Mouse (Mus musculus) skeletal muscle tissue, adult 2 months (tissue): ENCODE data around the gene C1qtnf7.

Experiments used
- DNase-seq: peaks from one replicate; pipeline ENCODE4 v3.0.0-alpha.2; 2012; ENCODE audit warnings: low read depth, low spot score

C1qtnf7 gene

GRCm38 (mm10) chr5:43515401-43515976 is at the start of gene C1qtnf7:
Gene C1qtnf7, plus strand, starts transcription at chr5:43515538.
- DNase-seq, result no peak

GRCm38 (mm10) chr5:43466762-43467161 is 48.6 kb upstream of the C1qtnf7 start:
- DNase-seq, result no peak

GRCm38 (mm10) chr5:43467214-43467613 is 48.1 kb upstream of the C1qtnf7 start:
- DNase-seq, result peak; percentile 31

DNA sequence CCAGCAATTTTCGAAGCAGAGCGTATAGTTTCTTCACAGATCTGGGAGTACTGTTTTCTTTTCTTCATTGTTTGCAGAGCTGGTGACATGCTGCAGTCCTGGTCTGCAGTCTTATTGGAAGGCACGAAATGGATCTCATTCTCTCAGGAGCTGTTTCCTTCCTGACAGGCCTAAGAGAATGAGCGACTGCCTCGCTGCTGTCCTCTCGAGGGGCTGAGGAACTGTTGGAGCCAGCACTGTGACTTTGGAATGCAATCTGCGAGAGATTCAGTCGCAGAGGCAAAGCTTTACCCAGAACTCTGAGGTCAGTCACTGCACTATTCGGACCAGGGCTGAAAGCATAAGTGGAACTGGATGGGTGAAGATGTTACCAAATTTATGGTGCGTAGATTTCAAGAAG is 46.4 kb upstream of the C1qtnf7 start:
- no peak for DNase-seq

DNA sequence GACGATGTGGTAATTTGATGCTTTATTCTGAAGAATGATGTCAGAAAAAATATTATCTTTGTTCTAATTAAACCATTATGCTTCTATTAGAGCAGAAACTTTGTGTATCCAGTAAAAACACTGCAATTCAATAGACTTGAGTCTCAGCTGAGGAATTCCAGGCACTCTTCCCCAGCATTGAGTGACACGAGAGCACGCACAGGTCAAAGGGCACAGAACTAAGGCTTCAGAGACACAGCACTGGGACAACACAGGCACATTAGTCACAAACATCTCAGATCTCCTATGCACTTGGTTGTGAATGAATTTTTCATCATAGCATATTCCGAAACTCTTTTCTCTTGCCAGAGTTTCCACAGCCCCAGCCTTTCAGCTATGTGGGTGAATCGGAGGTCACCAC is 37.4 kb upstream of the C1qtnf7 start:
- no peak for DNase-seq

- no peak for DNase-seq
Measured at GRCm38 (mm10) chr5:43480046-43480445, 35.3 kb upstream of the C1qtnf7 start.

DNA sequence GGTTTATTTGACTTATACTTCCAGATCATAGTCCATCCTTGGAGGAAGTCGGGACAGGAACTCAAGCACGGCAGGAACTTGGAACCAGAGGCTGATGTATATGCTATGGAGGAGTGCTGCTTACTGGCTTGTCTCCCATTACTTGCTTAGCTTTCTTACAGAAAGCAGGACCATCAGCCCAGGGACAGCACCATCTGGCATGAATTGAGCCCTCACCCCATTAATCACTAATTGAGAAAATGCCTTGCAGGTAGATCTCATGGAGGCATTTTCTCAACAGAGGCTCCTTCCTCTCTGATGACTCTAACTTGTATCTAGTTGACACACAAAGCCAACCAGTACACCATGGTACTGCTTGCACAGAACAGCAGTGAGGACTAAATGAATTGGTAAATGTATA is 34.6 kb upstream of the C1qtnf7 start:
- DNase-seq, result no peak

DNA sequence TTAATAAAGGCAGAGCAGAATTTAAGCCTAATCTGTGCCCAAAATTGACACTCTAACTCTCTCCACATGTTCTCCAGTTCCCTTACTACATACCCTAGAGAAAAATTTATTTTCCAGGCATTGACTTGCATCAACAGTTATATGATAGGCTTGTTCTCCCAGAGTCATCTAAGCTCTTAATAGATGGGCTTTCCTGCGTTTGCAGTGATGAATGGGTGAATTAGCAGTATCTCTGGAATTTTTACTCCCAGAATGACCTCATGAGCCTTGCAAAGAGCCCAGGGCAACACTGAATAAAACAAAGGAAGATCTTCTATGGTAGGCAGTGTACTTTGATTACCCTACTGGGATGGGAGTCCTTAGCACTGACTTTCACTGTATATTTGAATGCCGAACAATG is 33.5 kb upstream of the C1qtnf7 start:
- DNase-seq, result no peak

DNA sequence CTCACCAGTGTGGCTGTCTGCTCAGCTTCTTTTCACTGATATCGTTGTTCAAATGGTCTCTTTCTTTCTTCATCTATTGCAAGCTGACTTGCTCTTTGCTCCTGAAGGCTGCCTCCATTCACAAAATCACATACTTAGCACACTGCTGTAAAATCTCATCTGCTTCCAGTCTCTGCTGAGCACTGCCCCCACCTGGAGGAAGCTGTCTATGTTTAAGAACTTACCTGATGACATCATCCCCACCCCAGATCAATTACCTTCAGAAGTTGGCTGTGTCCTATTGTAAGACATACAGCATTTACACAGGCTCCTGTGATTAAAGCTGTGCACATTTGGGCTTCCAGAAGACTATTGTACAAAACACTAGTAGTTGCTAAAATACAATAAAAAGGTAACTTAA is 13.5 kb upstream of the C1qtnf7 start:
- no peak for DNase-seq

DNA sequence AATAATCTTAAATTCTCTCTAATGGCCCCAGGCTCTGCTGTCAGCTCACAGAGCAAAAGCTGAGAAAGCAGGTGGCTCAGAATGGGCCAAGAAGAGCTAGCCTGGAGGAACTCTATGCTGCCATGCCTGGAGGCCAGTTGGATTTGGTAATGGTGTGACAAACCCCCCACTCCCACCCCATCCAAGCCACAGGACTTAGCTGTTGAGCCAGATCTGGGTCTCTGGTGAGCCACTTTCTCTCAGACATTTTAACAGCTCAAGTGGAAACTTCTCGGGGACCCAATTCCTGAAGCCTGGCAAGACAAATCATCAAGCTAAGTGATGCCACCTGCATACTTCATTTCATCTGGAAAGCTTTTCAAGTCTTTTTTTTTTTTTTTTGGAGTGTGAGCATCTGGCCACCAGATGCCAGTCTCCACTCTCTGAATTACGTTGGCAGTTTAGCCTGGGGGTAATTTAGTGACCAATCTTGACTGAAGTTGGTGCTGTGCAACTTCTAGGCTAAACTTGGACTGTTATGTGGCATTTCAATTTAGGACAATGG is 11.0 kb upstream of the C1qtnf7 start:
- no peak for DNase-seq

DNA sequence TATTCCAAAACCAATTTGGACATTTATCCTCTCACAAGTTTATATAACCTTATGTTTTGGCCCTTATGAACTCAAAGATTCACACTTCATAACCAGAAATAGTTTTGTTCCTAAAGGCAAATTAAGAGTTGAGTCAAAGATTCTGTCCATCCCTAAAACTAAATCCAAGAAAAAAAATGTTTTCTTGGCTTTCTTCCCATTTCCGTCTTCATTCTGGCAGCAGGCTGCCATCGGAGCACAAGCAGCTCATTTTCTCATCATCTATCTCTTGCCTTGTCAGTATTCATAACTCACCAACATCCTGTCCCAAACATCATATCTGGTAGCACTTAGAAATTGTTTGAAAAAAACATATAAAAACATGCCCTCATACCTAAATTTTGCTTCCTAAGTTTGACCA is 6.9 kb upstream of the C1qtnf7 start:
- DNase-seq, result no peak

GRCm38 (mm10) chr5:43508892-43509291 is 6.4 kb upstream of the C1qtnf7 start:
- DNase-seq, result no peak

- DNase-seq, result no peak
Measured at GRCm38 (mm10) chr5:43511126-43511525, 4.2 kb upstream of the C1qtnf7 start.

DNA sequence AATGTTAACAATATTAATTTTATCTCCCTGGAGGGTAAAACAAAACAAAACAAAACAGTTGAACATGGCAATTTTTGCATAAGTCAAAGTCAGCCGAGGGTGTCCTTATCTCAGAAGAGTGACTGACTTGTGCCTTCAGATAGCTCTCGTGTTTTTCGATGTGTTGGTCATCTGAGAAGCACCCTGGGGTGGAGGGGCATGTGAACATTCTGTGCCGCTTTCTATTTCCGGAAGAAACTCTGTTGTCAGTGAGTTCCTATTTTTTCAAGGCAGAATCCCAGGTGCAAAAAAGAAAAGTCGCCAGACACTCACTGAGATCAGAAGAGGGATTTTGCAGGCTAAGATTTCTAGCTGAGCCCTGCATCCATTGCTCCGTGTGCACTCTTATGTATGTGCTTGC is 1.2 kb downstream of the C1qtnf7 start:
- DNase-seq, result no peak

- peak; percentile 34 for DNase-seq
Measured at GRCm38 (mm10) chr5:43517313-43517712, 2.0 kb downstream of the C1qtnf7 start.

GRCm38 (mm10) chr5:43519905-43520304 is 4.6 kb downstream of the C1qtnf7 start:
- DNase-seq, result no peak

DNA sequence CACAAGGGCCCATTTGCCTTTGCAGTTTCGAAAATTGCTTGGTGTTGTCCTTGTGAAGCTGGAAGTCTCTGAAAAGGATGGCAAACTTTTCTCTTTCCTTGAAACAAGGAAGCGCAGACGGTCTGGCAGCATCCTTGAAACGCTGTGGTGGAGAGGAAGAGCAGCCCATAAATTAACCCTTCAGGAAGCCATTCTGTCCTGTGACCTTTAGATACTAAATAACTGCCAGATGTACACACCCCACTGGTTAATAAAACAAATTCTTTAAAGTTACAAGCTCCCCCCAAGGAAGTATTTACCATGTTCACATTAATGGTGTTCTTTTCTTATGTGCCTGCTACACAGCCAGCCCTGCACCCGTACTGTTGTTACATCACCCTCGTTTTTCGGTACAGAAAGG is 6.0 kb downstream of the C1qtnf7 start:
- no peak for DNase-seq

GRCm38 (mm10) chr5:43522866-43523265 is 7.5 kb downstream of the C1qtnf7 start:
- DNase-seq, result no peak

GRCm38 (mm10) chr5:43526874-43527584 is 11.7 kb downstream of the C1qtnf7 start:
- DNase-seq, result no peak

- no peak for DNase-seq
Measured at GRCm38 (mm10) chr5:43530186-43530585, 14.8 kb downstream of the C1qtnf7 start.

DNA sequence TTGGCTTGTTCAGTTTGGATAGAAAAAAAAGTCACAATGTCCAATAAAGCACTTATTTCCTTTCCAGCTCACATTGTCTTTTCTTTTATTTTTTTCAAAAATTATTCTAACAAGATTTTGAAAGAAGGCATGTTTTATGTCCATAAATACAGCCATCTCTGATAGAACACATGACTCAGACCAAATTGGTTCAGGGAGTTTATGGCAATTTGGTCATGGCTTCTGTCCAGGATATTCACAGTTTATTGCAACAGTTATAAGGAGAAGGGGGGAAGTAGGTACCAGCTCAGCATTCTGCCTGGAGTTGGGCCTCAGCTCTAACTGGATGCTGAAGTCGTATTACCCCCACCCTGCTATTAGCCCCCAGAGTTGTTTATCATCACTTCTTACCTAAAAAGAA is 15.5 kb downstream of the C1qtnf7 start:
- DNase-seq, result no peak

DNA sequence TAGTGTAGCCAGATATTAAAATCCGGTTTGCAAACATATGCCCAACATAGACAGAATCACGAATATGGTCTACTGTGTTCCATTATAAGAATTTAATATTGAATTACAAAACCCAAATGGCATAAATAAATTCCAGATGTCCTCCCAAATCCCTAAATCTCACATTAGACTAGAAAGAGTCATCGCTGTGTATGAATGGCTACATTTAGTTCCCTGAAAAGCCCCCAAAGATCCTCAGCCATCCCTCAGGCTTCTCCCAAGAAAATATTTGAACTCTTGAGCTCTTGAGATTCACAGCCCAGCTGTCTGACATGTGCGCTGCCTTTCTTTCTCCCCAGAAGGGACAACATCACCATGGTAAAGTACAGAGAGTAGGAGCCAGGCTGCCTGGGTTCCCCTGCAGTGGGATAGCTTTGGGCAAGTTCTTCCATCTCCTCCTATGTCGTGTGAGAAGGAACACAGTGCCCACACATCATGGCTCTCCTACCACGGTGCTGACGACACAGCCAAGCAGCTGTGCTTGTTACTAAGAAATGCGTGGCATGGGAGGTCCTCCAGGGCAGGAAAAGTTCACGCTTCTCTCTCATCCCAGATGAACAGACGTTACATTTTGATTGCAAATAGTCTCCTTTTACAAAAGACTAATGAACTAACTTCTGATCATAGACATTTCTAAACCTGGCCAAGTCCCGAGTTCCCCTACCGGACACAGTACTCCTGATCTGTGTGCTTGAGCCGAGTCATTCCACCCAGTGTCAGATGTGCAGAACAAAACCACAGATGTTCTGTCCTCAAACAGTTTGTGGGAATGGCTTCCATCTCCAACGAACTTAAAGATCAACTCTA is 23.2 kb downstream of the C1qtnf7 start:
- no peak for DNase-seq

DNA sequence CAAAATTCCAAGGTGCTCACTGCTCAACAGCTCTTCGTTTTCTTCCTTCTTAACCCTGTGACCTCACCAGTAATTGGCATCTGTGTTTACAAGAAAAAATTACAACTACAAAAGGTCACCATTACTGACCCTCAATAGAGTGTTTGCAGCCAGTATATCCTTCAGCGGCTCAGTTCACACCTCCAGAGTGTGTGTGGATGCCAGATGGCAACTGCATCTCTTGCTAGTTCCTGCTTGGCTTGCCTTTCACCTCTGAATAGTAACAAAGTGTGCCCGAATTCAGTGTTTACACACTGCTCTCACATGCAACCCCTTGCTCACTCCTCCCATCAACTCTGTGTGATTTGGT is 23.8 kb downstream of the C1qtnf7 start:
- DNase-seq, result no peak
